Mouse (Mus musculus) c-Kit-positive CD71-positive TER-119-negative erythroid progenitor cells, embryonic 14.5 days (primary cell): ENCODE data around the gene Gin1.
"Not testable (repeated sequence)": the region's sequence is repeated elsewhere in the genome, so short reads cannot be mapped to it uniquely, and the experiment has no call there.

Experiments used
- DNase-seq: peaks from one replicate; pipeline ENCODE4 v3.0.0-alpha.2; 2013; ENCODE audit warnings: low read depth

The Gin1 gene

DNA sequence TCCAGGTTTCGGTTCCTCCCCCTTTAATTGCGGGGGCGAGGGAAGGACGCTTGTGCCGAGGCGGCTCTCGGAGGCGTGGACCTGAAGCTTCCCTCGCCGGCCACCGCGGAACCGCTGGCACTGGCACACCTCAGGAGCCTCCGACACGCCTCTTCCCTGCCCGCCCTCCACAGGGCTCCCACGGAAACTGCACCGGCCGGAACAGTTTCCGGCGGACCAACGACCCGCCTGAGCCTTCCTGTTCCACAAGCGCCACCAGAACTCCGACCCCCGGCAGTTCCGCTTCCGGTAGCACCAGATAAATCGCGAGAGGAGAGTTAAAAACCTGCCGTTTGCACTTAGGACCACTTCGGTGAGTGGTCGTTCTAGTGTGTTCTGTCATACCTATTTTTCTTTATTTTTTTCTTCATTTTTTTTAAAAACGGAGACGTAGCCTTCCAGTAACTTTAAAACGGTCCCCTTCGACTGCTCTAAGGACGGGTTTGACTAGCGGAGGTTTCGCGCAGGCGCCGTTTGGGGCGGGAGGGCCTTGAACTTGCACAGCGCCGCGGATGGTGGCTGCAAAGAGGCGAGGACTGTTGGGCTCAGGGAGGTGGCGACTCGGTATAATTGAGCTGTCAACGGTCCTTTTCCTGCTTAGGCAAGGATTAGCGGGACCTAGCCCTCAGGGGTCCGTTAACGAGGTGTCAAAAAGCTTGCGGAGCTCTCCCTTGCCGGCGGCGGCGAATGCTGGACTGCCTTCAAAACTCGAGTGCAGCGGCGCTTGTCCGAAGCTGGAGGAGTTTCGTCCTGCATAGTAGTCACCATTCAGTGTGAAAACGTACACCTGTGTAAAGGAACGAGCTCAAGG lies at the start of gene Gin1, which contains the start of gene Ppip5k2:
Gene Gin1 (plus strand): TSS at position 269 of the 850 bp plus-strand sequence.
Gene Ppip5k2 (minus strand): TSS at position 508 of the 850 bp plus-strand sequence.
- peak; percentile 95 for DNase-seq

DNA sequence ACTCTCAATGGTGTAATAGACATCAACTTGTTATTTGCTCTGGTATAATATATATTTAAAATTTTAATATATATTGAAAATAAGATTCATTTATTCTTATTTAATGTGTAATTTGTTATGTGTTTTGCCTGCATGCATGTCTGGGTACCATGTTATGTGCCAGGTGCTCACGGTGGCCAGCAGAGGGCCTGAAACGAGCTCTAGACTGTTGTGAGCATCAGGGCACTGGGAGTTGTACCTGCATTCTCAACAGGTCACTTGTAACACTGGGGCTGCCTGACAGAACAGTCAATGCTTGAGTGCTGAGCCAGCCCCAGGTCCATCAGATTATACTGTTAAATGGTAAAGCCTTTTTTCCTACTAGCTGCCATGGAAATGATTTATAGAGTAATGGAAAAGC lies 43.2 kb upstream of the Gin1 start:
- peak; percentile 4 for DNase-seq

DNA sequence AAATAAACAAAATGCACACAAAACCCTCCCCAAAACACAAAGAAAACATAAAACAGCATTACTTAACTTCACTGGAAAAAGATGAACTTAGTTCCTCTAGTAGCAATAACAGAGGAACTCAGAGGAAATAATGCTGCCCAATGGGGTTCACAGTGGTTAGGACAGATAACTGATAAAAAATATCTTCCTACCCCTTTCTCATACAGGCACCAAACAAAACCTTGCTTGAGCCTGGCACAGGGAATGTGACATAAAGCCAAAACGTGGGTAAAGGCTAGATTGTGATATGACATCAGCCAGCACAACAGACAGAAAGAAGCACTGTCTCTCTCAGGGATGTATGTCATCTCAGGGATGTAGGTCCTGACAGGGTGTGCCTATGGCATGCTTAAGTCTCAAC lies 40.6 kb upstream of the Gin1 start:
- DNase-seq = no peak

DNA sequence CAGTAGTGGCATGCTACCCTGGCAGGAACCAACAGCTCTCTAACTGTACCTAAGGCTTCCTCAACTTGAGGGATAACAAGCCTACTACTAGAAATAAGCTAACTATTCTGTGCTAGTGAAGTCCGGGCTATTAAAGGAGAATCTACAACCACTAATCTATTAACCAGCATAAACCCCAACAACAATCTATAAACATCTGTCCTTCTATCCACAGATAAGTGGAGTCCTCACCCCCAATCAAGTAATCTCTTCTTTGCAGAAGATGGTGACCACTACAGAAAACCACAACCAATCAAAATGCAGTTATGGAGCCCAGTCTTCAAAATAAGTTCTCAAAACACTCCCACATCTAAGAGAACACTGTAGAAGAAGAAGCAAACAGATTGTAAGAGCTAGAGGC lies 26.9 kb upstream of the Gin1 start:
- peak; percentile 29 for DNase-seq

DNA sequence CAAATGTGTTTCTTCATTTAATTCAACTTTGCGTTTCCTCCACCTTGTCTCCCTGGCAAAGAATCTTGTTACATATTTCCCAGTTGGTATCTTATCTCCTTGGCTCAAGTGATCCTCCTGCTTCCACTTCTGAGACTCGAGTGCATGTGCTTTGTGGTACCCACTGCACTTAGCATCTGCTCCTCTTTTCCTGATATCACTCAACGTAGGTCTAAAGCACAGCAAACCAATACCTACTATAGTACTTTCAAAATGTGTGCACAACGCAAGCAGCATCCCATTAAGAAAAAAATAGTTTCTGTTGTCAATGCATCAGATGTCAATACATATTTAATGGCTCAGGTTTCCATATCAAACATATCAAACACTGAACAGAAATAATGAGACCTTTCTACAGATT lies 24.3 kb upstream of the Gin1 start:
- DNase-seq = no peak

DNA sequence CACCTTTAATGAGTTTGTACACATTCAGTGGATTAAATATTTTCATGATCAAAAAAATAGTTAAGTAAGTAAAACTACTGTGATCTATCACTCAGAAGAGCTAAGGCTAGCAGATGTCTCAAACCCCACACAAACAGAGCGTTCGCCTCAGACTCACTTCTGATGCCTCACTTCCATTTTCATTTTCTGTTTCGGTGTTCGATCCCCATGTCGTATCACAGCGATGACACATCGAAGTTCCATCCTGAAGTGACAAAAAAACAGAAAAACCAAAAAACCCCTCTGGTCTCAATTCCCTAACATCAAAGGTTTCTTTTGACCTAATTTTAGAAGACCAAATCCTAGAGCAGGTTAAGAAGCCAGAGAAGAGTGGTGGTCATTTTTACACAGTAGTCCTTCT lies 23.7 kb upstream of the Gin1 start:
- DNase-seq = no peak

DNA sequence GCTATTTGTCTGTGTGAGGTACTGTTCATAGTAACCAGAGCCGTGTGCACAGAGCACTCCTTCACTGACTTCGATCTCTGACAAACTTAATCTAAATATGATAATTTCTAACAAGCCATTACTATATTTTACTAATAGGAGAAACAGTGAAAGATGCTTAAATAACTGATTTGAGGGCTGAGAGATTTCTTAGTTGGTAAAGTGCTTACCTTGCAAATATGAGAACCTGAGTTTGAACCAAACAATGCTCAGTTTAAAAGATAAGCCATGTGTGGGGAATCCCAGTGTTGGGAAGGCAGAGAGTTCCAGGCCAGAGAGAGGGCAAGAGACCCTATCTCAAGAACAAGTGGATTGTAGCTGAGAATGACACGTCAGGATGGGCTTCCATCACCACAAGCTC lies 21.8 kb upstream of the Gin1 start:
- DNase-seq = no peak

DNA sequence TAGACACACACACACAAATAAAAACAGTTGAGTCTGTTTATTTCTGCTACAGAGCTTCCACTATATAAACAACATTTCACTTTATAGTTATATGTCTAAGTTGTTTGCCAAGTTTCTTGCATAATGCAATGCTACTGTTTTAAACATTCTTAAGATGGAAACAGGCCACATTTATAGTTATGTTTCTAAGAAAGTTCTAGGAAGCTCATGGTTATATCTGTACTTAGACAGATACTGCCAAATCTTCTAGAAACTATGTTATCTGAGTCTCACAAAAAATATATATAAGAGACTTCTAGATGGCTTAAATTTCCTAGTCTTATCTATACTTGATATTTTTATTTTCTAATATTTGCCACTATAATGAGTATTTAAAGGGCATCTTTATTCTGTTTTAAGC lies 16.8 kb upstream of the Gin1 start:
- DNase-seq = no peak

DNA sequence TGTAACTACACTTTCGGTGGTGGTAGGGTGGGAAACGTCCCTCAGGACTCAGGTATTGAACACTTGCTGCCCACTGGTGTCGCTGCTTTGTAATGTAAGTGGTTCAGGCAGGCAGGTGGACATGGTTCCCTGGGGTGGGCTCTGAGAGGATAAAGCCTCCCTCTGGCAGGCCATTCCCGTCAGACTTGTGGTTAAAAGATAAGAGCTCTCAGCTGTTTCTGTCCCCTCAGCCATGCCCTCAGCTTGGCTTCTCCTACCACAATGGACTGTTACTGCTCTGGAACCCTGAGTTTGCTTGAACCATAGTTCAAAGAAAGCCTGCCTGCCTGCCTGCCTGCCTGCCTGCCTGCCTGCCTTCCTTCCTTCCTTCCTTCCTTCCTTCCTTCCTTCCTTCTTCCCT lies 15.6 kb upstream of the Gin1 start:
- DNase-seq = no peak

DNA sequence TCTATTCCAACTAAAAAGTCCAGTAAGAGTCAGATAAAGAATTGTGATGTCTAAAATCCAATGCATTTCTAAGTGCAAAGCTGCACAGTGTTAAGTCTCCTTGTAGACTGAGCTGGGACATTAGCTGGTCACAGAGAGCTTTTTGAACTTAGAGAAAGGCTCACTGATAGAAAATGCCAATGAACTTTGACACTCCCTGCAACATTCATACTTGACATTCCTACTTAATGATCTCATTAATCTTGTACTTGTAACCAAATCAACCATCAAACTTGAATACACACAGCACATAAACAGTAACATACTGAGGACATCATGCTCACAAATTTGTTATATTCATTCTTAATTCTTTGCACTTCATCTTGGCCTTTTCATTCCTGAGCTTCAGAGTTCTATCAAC lies 10.1 kb upstream of the Gin1 start:
- DNase-seq = no peak

DNA sequence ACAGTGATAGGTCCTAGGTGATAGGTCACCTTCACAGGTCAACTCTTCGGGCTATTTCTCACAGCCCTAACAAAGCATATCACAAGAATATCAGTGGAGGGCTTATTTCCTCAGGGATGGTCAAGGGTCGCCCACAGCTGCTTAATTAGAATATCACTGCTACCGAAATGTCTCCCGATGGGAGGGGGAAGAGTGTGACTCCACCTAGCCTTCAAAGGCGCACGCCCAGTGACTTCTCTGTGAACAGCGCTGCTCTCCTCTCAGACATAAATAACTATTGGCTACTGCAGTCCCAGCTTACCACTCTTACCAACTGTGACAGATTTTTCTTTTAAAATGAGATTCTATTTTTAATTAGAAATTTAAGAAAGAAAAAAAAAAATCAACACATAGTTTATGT lies 9.4 kb upstream of the Gin1 start:
- no peak for DNase-seq

DNA sequence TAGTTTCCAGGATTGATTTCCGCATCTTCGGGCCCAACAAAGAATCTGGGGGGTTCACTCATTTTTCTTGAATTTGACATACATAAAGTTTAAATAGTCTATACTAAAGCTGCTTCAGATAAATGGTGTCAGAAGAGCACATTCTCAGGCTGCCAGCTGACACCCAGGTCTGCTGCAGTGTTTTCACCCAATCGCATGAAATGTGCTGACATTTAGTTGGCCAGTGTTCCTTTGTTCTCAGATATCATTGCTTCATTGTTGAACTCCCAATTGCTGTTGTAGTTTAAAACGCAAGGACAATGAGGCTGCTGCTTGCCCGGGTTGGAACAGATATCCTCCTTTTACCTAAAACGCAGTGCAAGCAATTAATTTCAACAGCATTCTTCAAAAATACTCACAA lies 8.5 kb upstream of the Gin1 start:
- no peak for DNase-seq

DNA sequence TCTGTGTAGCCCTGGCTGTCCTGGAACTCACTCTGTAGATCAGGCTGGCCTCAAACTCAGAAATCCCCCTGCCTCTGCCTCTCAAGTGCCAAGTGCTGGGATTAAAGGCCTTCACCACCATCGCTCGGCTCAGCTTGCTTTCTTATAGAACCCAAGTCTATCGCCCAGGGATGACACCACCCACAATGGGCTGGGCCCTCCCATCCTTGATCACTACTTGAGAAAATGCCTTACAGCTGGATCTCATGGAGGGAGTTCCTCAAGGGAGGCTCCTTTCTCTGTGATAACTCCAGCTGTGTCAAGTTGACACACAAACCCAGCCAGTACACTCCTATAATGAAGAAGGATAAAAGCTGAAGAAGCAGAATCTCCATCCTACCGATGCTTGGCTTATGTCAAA lies 4.3 kb upstream of the Gin1 start:
- not testable (repeated sequence) for DNase-seq

DNA sequence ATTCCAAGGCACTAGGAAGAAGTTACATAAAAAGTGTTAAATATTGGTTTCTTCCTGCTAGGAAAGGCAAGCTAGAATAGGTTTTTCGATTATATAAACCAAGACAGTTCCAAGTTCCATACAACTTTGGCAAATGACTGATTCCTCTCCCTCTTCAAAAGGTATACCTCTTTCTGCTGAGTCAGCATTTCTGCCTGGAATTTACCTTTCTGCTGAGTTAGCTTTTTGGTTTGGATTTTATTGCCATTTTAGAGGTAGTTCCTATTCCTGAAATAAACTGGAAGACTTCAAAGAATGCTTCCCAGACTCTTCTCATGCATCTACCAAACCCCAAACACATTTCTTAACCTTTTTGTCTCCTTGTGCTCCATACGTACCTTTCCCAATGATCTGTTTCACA lies 1.9 kb upstream of the Gin1 start:
- no peak for DNase-seq

DNA sequence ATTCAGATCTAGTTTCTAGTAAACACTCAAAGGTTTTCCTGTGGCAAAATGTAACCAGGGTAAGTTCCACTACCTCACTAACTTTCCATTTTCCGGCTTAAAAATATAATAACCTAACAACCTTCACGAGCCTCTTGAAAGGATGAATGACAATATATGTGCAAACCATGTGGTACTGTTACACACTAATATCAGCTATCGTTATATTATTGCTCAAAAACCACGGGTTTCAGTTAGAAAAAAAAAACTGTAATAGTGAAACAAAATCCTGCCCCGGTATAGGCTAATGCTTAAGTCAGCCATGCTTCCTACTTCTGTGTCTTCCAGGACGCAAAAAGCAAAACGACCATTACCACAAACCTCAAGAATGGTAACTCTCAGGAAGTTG lies 1.1 kb upstream of the Gin1 start:
- DNase-seq = no peak

DNA sequence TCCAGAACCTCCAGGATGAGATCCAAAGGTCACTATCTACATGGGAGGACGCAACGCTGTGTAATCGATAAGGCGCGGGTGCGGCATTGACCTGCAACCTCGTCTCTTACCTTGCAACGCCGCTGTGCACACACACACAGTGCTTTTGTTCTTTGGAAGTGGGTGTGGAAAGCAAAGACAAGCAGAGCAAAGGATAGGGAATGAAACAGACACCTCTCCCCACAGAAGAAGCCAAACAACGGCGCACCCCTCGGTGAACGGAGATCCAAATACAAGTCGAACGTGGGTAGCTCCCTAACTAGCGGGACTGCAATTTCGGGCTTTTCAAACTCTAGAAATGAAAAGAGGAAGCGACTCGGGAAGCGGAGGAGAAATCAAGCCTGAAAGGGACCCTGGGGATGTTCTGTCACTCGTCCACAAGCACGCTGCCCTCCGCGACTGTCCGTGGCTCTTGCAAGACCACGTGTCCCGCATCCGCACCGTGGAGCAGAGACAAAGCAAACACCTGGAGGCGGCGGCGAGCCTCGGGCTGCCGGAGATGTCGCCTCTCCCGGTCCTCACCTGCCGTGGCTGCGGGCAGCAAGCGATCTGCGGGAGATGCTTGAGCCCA lies 573 bp upstream of the Gin1 start:
- DNase-seq = no peak

DNA sequence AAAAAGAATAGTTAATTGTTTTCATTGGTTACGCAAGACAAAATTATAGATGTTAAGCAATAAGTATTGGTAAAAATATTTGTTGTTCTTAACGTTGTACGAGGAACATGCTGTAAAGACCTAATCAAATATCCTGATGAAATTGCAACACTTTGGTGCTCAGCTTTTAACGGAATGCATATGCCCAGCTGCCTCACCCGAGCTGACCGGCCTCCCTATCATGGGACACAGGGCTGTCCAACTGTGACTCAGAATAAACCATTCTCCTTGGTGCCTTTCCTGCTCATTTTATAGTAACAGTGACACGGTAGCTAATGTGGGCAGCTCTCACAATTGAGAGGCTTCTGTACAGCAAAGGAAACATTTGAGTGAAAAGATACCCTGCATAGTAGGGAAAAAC lies 1.1 kb downstream of the Gin1 start:
- no peak for DNase-seq

DNA sequence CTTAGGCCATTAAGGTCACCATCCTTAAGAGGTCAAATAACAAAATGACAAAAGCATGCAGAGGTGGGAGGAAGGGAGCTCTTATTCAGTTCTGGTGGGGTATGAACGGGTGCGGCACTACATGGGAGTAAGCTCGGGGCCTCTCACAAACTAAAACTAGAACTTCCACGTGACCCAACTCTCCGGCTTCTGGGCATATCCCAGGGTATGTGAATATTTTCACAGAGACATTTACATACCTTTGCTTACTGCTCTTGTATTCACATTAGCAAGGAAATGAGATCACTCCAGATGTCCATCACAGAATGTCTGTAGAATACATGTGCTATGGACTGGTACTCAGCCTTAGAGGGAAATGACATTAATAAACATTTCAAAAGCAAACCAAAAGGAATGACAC lies 1.8 kb downstream of the Gin1 start:
- DNase-seq = no peak

DNA sequence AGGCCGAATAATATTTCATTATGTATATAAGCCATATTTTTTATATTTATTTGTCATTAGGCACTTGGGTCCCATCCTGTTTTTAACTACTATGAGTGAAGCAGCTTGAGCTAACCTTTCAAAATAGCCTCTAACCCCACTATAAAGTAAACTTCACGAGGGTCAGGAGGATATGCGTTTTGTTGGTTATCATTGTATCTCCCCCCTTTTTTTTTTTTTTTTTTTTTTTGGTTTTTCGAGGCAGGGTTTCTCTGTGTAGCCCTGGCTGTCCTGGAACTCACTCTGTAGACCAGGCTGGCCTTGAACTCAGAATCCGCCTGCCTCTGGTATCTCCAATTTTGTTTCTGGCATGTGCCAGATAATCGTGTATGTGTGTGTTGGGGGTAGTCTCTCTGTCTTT lies 3.4 kb downstream of the Gin1 start:
- DNase-seq = no peak

DNA sequence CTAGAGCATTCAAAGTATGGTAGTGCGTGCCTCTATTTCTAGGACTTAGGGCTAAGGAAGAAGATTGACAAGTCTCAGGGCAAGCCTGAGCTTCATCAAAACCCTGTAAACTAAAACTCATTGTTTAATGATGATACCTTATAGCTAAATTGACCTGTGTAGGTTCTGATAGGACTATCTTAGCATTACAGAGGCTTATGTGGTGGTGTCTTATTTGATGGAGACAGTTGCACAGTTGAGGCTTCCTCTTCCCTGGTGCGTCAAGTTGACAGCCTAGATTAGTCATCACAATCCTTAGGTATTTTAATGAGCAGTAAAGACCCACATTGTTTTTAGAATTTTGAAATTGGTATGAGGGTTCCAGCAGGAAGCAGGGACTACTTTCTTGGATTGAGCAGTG lies 4.0 kb downstream of the Gin1 start:
- DNase-seq = no peak

DNA sequence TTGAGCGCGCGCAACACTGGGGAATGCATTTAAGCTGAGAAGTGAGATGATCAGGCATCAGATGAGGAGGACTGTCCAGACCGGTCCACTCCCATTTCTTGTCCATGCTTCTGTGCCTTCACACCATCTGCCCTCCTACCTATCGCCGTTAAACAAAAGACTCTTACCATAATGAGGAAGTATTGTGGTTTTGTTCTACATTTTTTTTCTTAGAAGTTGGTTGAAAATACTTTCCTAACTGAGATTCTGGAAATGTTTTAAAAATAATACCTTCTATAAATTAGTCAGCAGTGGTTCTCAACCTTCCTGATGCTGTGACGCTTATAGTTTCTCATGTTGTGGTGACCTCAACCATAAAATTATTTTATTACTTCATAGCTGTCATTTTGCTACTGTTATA lies 11.7 kb downstream of the Gin1 start:
- DNase-seq = no peak

DNA sequence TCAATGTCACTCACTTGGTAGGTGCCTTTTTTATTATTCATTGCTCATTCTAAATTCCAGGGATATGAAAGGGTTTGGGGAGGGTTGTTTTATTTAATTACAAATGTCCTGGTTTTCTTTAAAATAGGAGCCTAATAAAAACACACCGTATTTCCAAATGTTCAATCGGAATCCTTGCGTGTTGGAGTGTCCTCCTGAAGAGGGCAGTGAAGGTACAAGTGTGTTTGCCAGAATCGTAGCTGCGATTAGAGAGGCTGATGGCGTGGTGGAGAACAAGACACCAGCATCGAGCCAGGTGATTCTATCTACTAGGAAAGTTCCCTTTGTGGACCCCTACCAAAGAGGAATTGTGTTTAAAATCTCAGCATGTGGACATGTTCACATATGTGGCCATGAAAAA lies 15.0 kb downstream of the Gin1 start:
- no peak for DNase-seq

DNA sequence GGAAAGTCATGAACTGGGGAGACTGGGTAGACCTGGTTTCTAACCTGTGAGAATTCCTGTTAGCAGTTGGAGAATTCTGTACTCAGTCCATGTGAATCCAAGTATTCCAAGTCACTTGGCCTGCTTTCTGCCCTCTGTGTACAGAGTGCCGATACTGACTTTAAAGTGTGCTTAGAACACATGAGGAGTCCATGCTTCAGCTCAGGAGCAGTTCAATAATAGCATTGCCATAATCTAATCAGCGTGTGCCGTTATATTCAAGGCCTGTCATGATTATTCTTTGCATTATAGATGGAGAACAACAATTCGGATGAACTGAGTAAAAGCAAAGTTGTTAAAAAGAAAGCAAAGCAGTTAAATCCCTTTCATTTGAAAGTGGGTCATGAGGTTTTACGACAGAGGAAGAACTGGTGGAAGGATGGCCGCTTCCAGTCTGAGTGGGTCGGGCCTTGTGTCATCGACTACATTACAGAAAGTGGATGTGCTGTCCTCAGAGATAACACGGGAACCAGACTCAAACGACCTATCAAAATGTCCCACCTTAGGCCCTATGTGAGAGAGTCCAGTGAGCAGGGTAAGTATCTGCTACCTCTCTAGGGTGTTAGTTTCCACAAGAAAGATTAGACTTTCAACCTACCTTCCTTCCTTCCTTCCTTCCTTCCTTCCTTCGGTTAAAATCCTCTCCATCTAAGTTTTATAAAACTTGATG lies 15.9 kb downstream of the Gin1 start:
- DNase-seq = no peak
